Mouse (Mus musculus): ENCODE measurements at regions not wholly inside any gene's neighbourhood (a gene's known extent, or its start where the extent isn't known, plus 50 kb on each side); places are given as distances from the start of the nearest gene placed in this dataset.
A peak's percentile ranks its signal among the peaks of the same experiment; 100 is the strongest.

DNA sequence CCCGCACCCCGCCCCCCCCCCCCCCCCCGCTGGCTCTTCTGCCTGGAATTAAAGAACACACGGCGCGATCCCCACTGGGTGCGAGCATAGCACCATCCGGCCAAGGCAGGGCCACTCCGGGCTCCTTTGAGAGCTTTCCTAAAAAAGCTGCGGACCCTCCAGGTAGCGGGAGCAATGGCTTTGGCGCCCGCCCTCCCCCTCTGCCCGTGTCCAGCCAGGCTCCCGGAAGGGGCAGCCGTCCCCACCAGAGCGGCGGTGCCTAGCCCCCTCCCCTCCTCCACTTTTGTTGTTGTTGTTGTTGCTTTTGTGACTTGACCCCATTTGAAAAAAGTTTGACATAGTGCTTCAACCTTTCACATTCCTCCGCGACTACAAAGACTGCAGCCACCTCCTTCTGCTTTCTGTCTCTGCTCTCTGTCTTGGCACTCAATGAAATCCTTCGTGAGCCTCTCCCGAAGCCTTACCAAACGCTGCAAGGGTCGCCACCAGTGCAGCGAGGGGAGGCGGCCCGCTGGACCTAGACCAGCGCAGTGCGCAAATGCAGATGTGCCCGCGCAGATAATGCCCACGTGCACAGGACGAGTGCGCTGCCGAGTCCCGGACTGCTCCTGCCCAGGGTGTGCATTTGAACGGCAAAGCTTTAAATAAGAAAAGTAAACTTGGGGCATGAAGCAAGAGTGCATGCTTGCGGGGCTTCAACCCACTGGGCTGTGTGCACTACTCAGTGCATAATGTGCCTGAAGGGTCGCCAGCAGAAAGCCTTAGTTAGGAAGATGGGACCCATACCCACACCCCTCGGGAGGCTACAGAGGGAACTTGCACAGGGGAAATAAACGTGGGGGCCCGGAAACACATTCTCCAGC is 179.0 kb upstream of the Xlr start:
- Histone ChIP-seq H3K27me3 (peaks cover 11% of the 10 kb centered on the region; the same call in 1 of the 2 replicates), H3K36me3 (no peaks in the 10 kb centered on the region), H3K9me3 (replicated peaks) (no peaks in the 10 kb centered on the region), H3K27ac (no peak overlapping the region), H3K9ac (no peak overlapping the region), H3K4me3 (peak overlapping the region; percentile 46), H3K4me1 (replicated peaks) (no peaks in the 10 kb centered on the region), H3K4me2 (peak overlapping the region; percentile 83)
- 0 out of 2 replicates have a peak, but pooled peaks have one; percentile 22 for ATAC-seq (replicated peaks; ENCODE audit: insufficient number of reproducible peaks, insufficient read depth, low FRiP score, low read depth)
- WGBS = 12% methylated on average over 35 of the region's 42 CpGs

DNA sequence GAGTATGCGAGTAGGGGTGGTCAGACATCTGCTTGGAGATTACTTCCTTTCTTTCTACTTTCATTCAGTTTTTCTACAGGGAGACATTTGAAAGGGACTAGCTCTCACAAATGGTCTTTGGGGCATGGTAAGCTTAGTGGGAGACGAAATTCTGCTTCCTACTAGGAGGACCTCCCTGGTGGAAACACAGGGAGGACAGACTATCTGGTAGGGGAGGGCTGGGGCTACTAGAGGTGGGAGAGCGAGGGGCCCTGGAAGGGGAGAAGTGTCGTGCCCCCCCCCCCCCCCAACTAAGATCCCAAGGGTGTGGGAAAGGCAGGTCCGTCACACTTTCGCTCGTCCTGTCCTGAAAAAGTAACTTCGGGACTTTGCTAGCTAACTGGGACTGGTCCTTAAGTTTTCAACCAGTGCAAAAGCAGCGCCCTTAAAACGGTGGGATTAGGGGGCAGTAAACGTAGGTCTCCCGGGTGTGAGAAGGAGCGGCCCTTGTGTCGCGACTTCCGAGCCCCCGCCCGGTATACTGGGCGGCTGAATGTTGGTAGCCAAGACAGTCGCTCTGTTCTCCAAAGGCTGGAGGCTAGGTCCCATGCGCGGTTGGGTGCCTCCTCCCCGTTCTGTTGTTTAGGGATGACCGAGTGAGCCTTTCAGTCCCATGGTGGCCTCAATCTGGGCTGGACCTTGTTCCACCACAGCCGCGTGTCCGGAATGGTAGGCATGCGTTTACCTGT is 178.2 kb upstream of the Xlr start:
- Histone ChIP-seq H3K4me3 (peak overlapping the region; percentile 46), H3K4me1 (replicated peaks) (no peaks in the 10 kb centered on the region), H3K9me3 (replicated peaks) (no peaks in the 10 kb centered on the region), H3K36me3 (no peaks in the 10 kb centered on the region), H3K9ac (no peak overlapping the region), H3K27me3 (peaks cover 11% of the 10 kb centered on the region; the same call in 1 of the 2 replicates), H3K27ac (no peak overlapping the region), H3K4me2 (peak overlapping the region; percentile 83)
- WGBS = 8% methylated on average over 28 of the region's 28 CpGs
- no peak for ATAC-seq (replicated peaks; ENCODE audit: insufficient number of reproducible peaks, insufficient read depth, low FRiP score, low read depth)

DNA sequence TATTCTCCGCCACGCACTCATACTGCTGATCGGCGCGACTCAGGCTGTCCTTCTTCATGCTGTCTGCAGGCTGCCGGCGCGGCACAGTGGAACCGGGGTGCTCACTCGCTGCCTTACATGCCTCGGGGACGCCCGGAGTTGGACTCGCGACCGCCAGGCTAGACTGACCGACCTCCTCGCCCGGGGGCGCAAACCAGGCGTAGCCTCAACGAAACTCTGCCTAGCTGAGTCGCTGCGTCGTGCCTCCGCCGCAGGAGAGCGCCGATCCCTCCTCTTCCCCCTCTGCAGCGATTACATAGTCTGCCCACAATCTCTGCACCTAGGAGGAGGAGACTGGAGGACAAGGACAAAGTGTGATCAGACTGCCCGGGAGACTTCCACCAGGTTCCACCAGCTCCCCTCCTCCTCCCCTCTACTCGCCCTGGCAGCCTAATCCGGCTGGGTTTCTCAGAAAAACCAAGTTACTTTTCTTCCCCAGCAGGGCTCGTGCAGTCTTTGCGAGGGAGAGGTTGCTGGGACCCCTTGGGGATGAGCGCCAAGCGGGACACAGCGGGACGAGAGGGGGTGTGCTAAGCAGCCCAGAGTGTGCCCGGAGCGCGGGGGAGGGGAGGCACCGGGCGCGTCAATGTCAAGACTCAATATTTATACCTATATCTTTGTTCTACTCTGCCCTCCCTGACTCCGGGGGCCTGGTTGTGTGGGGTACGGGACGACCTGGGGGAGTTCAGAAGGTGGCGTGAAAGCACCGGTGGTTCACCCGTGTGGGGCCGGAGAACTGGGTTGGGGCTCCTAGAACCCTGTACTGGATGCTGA is 177.4 kb upstream of the Xlr start:
- no peaks in the 10 kb centered on the region for H3K9me3 ChIP-seq (replicated peaks)
- peak overlapping the region; percentile 46 for H3K4me3 ChIP-seq
- H3K9ac ChIP-seq = no peak overlapping the region
- no peak for ATAC-seq (replicated peaks; ENCODE audit: insufficient number of reproducible peaks, insufficient read depth, low FRiP score, low read depth)
- H3K27ac ChIP-seq = no peak overlapping the region
- no peaks in the 10 kb centered on the region for H3K36me3 ChIP-seq
- H3K27me3 ChIP-seq = peaks cover 11% of the 10 kb centered on the region; the same call in 1 of the 2 replicates
- H3K4me2 ChIP-seq = peak overlapping the region; percentile 83
- 15% methylated on average over 52 of the region's 52 CpGs for WGBS
- H3K4me1 ChIP-seq (replicated peaks) = no peaks in the 10 kb centered on the region

Data from heart, embryonic 15.5 days (tissue).